Mouse (Mus musculus): ENCODE measurements around the gene 1700057G04Rik.

GRCm38 (mm10) chr9:92379240-92379639, 70.1 kb downstream of the 1700057G04Rik start:
- TF ChIP-seq CTCF (IDR thresholded peaks at IDR 0.05; ENCODE audit: low read depth) (no peak), EP300 (IDR thresholded peaks at IDR 0.05; ENCODE audit: low read depth) (no peak)
